Mouse (Mus musculus) adrenal gland, postnatal 10 days (tissue): ENCODE measurements at regions not wholly inside any gene's neighbourhood (a gene's known extent, or its start where the extent isn't known, plus 50 kb on each side); places are given as distances from the start of the nearest gene placed in this dataset.

Experiments used
- DNase-seq: peaks from one replicate; pipeline ENCODE4 v3.0.0; 2021; ENCODE audit warnings: mixed read lengths

- peak; percentile 56 for DNase-seq
These were observed 137.1 kb downstream of the Tomm20 start for GRCm38 (mm10) chr8:126808496-126808895.

- peak; percentile 79 for DNase-seq
These were observed 138.4 kb downstream of the Tomm20 start for GRCm38 (mm10) chr8:126807171-126807768.

- no peak for DNase-seq
These were observed 139.1 kb downstream of the Tomm20 start for GRCm38 (mm10) chr8:126806591-126806990.

- DNase-seq, result no peak
These were observed 139.5 kb downstream of the Tomm20 start for GRCm38 (mm10) chr8:126806181-126806560.

- peak; percentile 66 for DNase-seq
These were observed 140.1 kb downstream of the Tomm20 start for GRCm38 (mm10) chr8:126805365-126806180.

GRCm38 (mm10) chr8:126804115-126804514 is 141.5 kb downstream of the Tomm20 start:
- DNase-seq, result no peak

- no peak for DNase-seq
These were observed 143.0 kb downstream of the Tomm20 start for GRCm38 (mm10) chr8:126802641-126803040.

- no peak for DNase-seq
These were observed 144.7 kb downstream of the Tomm20 start for GRCm38 (mm10) chr8:126800976-126801375.

- DNase-seq, result peak; percentile 72
These were observed 147.9 kb downstream of the Tomm20 start for GRCm38 (mm10) chr8:126797571-126798334.

- DNase-seq, result no peak
These were observed 152.0 kb downstream of the Tomm20 start for GRCm38 (mm10) chr8:126793657-126794056.

GRCm38 (mm10) chr8:126791069-126791468 is 154.6 kb downstream of the Tomm20 start:
- no peak for DNase-seq

- DNase-seq, result no peak
These were observed 155.4 kb downstream of the Tomm20 start for GRCm38 (mm10) chr8:126790214-126790613.

- no peak for DNase-seq
These were observed 156.6 kb downstream of the Tomm20 start for GRCm38 (mm10) chr8:126789076-126789475.

GRCm38 (mm10) chr8:126788669-126789068 is 157.0 kb downstream of the Tomm20 start:
- DNase-seq, result no peak

GRCm38 (mm10) chr8:126787398-126787797 is 158.2 kb downstream of the Tomm20 start:
- DNase-seq, result peak; percentile 82

- DNase-seq, result no peak
These were observed 160.4 kb downstream of the Tomm20 start for GRCm38 (mm10) chr8:126785211-126785610.

- no peak for DNase-seq
These were observed 161.0 kb downstream of the Tomm20 start for GRCm38 (mm10) chr8:126784604-126785003.

- DNase-seq, result no peak
These were observed 161.8 kb downstream of the Tomm20 start for GRCm38 (mm10) chr8:126783703-126784440.

GRCm38 (mm10) chr8:126778673-126779072 is 167.0 kb downstream of the Tomm20 start:
- DNase-seq, result no peak

GRCm38 (mm10) chr8:126778131-126778530 is 167.5 kb downstream of the Tomm20 start:
- no peak for DNase-seq

- DNase-seq, result no peak
These were observed 168.8 kb downstream of the Tomm20 start for GRCm38 (mm10) chr8:126776605-126777469.
